Mouse (Mus musculus) macrophage (primary cell): ENCODE results near the gene Vezt. TPM values are rescaled to one million over a fixed set of nuclear protein-coding genes. Genes with fewer than 3 reads are reported as not detected.

ENCODE experiments used
- H3K27ac ChIP-seq: fragments of 350-480 bp; formaldehyde crosslinking; 2 replicates; pipeline ENCODE4 v1.9.0; 2021
- H3K36me3 ChIP-seq: fragments of 350-480 bp; formaldehyde crosslinking; 2 replicates; pipeline ENCODE4 v1.9.0; 2021; ENCODE audit errors: inconsistent target
- H3K4me3 ChIP-seq: fragments of 350-480 bp; formaldehyde crosslinking; 2 replicates; pipeline ENCODE4 v1.9.0; 2021; ENCODE audit errors: inconsistent target
- H3K79me2 ChIP-seq: fragments of 350-480 bp; formaldehyde crosslinking; 2 replicates; pipeline ENCODE4 v1.9.0; 2021; ENCODE audit errors: inconsistent target
- WGBS: methylation state at CpG from one replicate; pipeline ENCODE4 v1.1.7; 2026; ENCODE audit warnings: inconsistent platforms; ENCODE audit not compliant: missing documents; 5-methylcytosine and 5-hydroxymethylcytosine counted together
- polyA plus RNA-seq: library from polyadenylated mRNA; stranded (reverse); fragments of 250-400 nt; gene quantifications from 3 replicates; pipeline ENCODE4 v1.2.4, GENCODE M21; 2018; ENCODE audit warnings: inconsistent platforms

The Vezt gene
- polyA plus RNA-seq, 1 experiment from 2014 or later: 11.2 TPM

- Histone ChIP-seq H3K36me3 (no peaks in the 10 kb centered on the region), H3K79me2 (no peaks in the 10 kb centered on the region), H3K4me3 (no peak overlapping the region), H3K27ac (no peak overlapping the region)
- WGBS: 92% methylated on average over 6 of the region's 7 CpGs
These were observed 82.1 kb downstream of the Vezt start for GRCm38 (mm10) chr10:93953504-93953903.

GRCm38 (mm10) chr10:93950991-93951390 is 84.6 kb downstream of the Vezt start:
- WGBS: 76% methylated on average over 3 of the region's 3 CpGs
- Histone ChIP-seq H3K36me3 (no peaks in the 10 kb centered on the region), H3K79me2 (no peaks in the 10 kb centered on the region), H3K27ac (peak overlapping the region; percentile 42; the same call in 1 of the 2 replicates), H3K4me3 (no peak overlapping the region)

- H3K36me3 ChIP-seq: no peaks in the 10 kb centered on the region
- H3K27ac ChIP-seq: peak overlapping the region; percentile 42
- 26% methylated on average over 2 of the region's 2 CpGs for WGBS
These were observed 85.7 kb downstream of the Vezt start for GRCm38 (mm10) chr10:93949921-93950320.

DNA sequence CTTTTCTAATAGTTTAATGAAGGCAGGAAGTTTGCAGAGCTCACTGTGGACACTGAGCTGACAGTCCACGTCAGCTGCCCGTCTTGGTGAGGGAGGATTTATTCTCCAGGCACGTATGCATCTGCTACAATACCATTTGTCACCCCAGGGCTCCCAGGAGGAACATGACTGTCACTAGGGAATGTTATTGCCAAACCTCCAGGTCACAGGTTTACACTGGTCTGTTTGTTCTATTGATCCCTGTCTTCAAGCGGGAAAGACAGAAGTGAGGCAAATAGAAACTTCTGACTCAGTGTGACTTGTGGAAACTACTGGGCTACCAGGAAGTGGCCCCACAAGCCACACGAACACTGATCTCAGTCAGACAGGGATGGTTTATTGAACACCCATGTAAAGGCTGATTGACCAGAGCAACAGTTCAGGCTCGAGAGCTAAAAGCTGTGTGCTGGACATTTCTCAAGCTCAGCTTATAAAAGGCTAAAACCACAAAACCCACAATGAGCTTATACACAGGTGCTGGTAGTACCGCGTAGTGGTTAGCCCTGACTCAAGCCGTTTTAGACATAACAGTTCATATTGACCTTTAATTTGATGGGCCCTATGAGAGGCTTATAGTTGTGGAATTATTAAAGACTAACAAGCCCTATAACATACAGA is 89.6 kb downstream of the Vezt start:
- Histone ChIP-seq H3K36me3 (no peaks in the 10 kb centered on the region), H3K27ac (peak overlapping the region; percentile 5; the same call in 1 of the 2 replicates), H3K4me3 (no peak overlapping the region), H3K79me2 (no peaks in the 10 kb centered on the region)
- 45% methylated on average over 9 of the region's 9 CpGs for WGBS

More at GRCm38 (mm10) chr10:93949921-93950320, 85.7 kb downstream of the Vezt start:
- Histone ChIP-seq H3K79me2 (no peaks in the 10 kb centered on the region), H3K4me3 (no peak overlapping the region)

- no peaks in the 10 kb centered on the region for H3K79me2 ChIP-seq
- no peaks in the 10 kb centered on the region for H3K36me3 ChIP-seq
- H3K27ac ChIP-seq: 0 out of 2 replicates have a peak overlapping the region, but pooled peaks have one; percentile 5
- H3K4me3 ChIP-seq: no peak overlapping the region
- whole genome bisulfite sequencing: 53% methylated on average over 4 of the region's 4 CpGs
These were observed 90.3 kb downstream of the Vezt start for GRCm38 (mm10) chr10:93945364-93945763.

DNA sequence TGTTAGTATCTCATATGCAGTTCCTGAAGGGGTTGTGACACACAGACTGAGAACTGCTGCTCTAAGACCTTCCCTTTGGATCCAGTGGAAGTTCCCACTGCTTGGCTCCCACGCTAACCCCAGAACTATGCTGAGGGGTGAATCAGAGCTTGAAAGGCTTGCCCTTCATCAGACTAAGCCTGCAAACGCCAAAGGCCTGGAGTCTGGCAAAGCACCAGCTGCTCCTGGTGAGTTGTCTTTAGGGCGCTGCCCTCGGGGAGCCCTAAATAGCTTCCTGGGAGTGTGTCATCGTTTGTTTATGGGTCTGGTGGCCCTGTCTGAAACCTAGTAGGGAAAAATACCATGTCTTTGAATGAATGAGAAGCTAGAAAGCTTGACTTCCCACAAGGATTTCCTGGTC is 91.4 kb downstream of the Vezt start:
- H3K4me3 ChIP-seq: no peak overlapping the region
- 45% methylated on average over 5 of the region's 5 CpGs for WGBS
- no peaks in the 10 kb centered on the region for H3K36me3 ChIP-seq
- no peak overlapping the region for H3K27ac ChIP-seq
- H3K79me2 ChIP-seq: no peaks in the 10 kb centered on the region

DNA sequence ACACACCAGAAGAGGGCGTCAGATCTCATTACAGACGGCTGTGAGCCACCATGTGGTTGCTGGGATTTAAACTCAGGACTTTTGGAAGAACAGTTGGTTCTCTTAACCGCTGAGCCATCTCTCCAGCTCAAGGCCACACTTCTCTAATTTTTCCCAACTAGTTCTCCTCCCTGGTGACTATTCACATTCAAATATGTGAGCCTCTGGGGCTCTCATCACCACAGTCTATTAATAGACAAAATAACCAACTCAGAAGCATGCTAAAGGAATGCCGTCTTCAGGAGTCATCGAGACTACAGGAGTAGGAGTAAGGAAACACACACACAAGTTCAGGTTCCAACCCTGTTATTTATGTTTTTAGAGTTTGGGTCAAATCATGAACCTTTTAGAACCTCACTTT is 95.3 kb downstream of the Vezt start:
- Histone ChIP-seq H3K27ac (no peak overlapping the region), H3K4me3 (no peak overlapping the region), H3K79me2 (no peaks in the 10 kb centered on the region), H3K36me3 (no peaks in the 10 kb centered on the region)
- 83% methylated on average over 5 of the region's 5 CpGs for WGBS

- WGBS: 99% methylated on average over 8 of the region's 8 CpGs
- no peak overlapping the region for H3K27ac ChIP-seq
- H3K79me2 ChIP-seq: no peaks in the 10 kb centered on the region
- no peaks in the 10 kb centered on the region for H3K36me3 ChIP-seq
- no peak overlapping the region for H3K4me3 ChIP-seq
These were observed 95.9 kb downstream of the Vezt start for GRCm38 (mm10) chr10:93939676-93940075.

DNA sequence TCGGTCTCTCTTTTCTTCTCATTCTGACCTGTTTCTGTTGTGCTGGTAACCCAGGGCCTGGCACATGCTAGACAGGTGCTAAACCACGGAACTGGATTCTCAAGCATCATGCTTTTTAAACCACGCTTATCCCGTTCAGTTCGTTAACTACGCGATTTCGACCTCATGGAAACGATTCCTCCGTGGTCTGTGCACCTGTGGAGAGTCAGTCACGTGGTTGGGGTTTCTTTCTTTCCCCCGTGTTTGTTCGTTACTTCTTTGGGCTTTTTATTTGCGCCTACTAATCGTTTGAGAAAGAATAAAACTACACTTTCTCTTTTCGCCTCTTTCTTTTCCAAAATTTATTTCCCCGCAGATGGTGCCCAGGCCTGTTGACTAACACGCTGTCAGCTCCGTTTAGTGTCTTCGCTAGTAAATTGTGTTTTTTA is 96.8 kb downstream of the Vezt start:
- H3K79me2 ChIP-seq: no peaks in the 10 kb centered on the region
- H3K4me3 ChIP-seq: no peak overlapping the region
- 84% methylated on average over 20 of the region's 20 CpGs for WGBS
- H3K36me3 ChIP-seq: no peaks in the 10 kb centered on the region
- H3K27ac ChIP-seq: no peak overlapping the region

GRCm38 (mm10) chr10:93933980-93934379 is 101.6 kb downstream of the Vezt start:
- Histone ChIP-seq H3K27ac (no peak overlapping the region), H3K79me2 (no peaks in the 10 kb centered on the region), H3K4me3 (no peak overlapping the region), H3K36me3 (no peaks in the 10 kb centered on the region)
- 71% methylated on average over 9 of the region's 9 CpGs for WGBS

DNA sequence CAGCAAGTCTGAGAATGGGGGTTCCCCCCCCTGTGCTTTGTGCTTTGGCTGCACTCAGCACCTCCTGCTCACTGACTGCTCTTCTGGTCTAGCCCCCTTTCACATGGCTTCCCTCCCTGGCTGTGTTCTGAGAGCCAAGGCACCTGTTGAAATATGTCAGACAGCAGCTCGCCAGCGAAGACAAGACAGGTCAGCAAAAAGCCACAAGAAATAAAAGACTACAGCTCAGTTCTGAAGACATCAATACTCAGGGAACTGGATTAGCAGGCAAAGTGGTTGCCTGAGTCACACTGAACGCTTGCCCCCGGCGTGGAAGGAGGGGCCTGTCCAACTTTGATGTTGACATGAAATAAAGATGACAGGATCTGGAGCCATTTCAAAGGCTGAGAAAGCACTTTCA is 102.8 kb downstream of the Vezt start:
- 82% methylated on average over 5 of the region's 5 CpGs for WGBS
- no peak overlapping the region for H3K4me3 ChIP-seq
- no peak overlapping the region for H3K27ac ChIP-seq
- H3K79me2 ChIP-seq: no peaks in the 10 kb centered on the region
- no peaks in the 10 kb centered on the region for H3K36me3 ChIP-seq

DNA sequence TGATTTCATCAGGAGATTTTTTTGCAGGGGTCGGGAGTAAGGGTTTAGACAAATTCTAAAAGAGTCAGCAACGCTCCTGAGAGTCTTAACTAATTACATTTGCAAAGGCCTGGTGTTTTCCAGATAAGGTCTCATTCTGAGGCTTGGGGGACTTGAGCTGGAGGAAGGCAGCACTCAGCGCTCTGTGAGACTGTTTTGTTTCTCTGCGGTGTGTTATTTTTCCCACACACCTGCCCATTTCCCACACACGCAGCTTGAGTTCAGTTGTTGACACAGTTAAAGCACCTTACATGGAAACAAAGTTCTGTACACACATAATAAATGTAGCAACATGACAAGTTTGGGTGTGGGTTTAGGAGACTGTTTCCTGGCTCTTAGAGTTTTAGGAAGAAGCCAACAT is 103.6 kb downstream of the Vezt start:
- no peak overlapping the region for H3K27ac ChIP-seq
- WGBS: 82% methylated on average over 5 of the region's 5 CpGs

DNA sequence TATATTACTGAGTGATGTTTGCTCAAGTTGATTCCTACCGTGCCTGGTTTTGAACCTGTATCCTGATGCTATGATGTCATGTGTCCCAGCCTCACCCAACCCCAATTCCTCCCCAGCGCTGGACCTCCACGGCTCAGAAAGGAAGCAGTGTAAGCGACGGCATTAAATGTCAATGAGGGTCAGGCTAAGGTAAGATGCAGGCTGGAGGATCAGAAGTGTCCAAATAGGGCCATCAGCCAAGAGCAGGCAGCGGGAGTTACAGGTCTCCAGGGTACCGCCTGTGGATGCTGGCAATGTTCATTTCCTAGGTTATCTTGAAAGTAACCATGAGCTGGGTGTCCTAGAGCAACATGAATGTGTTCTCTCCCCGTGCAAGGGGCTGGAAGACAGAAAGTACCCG is 104.2 kb downstream of the Vezt start:
- 86% methylated on average over 9 of the region's 9 CpGs for WGBS
- no peaks in the 10 kb centered on the region for H3K79me2 ChIP-seq
- H3K36me3 ChIP-seq: no peaks in the 10 kb centered on the region
- no peak overlapping the region for H3K4me3 ChIP-seq
- no peak overlapping the region for H3K27ac ChIP-seq

More for the DNA sequence above, 103.6 kb downstream of the Vezt start:
- H3K4me3 ChIP-seq: no peak overlapping the region
- no peaks in the 10 kb centered on the region for H3K79me2 ChIP-seq
- no peaks in the 10 kb centered on the region for H3K36me3 ChIP-seq

DNA sequence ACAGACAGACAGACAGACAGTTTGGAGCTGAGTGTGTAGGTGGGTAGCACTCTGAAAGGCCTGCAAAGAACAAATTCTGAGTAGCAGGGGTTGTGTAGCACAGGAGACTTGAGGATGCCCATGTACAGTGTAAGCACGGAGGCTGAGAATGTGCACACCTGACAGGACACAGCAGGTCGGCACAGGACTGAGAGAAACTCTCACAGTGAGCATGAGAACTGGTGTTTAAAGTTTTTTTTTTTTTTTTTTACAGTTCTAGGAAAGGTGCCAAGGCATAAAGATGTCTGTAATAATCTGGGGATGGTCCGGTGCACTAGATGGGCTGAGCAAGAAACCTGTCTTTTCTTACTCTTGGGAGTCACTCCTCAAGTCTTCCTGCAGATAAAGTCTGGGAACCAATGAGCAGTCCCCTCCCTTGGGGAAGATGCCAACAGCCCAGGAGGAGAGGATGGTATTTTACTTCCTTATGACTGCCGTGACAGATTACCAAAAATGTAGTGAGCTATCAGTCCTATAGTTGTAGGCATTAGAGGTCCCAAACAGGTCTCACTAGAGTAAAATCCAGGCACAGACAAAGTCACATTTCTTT is 105.3 kb downstream of the Vezt start:
- Histone ChIP-seq H3K36me3 (no peaks in the 10 kb centered on the region), H3K4me3 (no peak overlapping the region), H3K79me2 (no peaks in the 10 kb centered on the region), H3K27ac (no peak overlapping the region)
- 66% methylated on average over 4 of the region's 4 CpGs for WGBS

DNA sequence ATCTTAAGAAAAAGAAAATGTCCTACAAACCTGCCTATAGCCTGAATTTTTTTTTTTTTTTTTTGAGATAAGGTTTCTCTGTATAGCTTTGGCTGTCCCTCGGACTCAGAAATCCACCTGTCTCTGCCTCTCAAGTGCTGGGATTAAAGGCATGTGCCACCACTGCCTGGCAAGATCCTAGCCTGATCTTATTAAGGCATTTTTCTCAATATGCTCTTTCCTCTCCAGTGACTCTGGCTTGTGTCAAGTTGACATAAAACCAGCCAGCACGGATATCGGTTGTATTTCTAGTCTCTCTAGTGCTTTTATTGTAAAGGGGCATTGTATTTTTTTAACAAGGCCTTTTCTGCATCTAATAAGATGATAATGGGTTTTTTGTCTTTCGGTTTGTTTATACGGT is 111.0 kb downstream of the Vezt start:
- Histone ChIP-seq H3K36me3 (no peaks in the 10 kb centered on the region), H3K27ac (no peak overlapping the region), H3K4me3 (no peak overlapping the region), H3K79me2 (no peaks in the 10 kb centered on the region)
- WGBS: 93% methylated on average over 5 of the region's 5 CpGs
